Mouse (Mus musculus) limb, embryonic 13.5 days (tissue): ENCODE measurements around the gene Ndufs5. TPM values are rescaled to one million over a fixed set of nuclear protein-coding genes. Genes with fewer than 3 reads are reported as not detected.

ENCODE experiments used
- ATAC-seq: fragments of 200-750 bp; cut with Nextera tagmentation; 2 replicates; pipeline ENCODE4 v1.8.0; 2017; ENCODE audit warnings: low read depth, moderate number of reproducible peaks, moderate TSS enrichment; ENCODE audit not compliant: low FRiP score
- H3K27ac ChIP-seq: fragments of 300-500 bp; sonication (generic); 2 replicates; pipeline ENCODE4 v1.5.1; 2015; ENCODE audit warnings: inconsistent platforms, mild to moderate bottlenecking, moderate library complexity
- H3K27me3 ChIP-seq: fragments of 300-500 bp; sonication (generic); 2 replicates; pipeline ENCODE4 v1.6.1; 2015; ENCODE audit warnings: mild to moderate bottlenecking, inconsistent platforms
- H3K36me3 ChIP-seq: fragments of 300-500 bp; sonication (generic); 2 replicates; pipeline ENCODE4 v1.6.1; 2015; ENCODE audit warnings: inconsistent platforms, mild to moderate bottlenecking, moderate library complexity
- H3K4me1 ChIP-seq: fragments of 300-500 bp; sonication (generic); 2 replicates; pipeline ENCODE4 v1.6.1; 2015; ENCODE audit warnings: inconsistent platforms
- H3K4me2 ChIP-seq: fragments of 300-500 bp; sonication (generic); replicated peaks from 2 replicates; pipeline ENCODE4 v1.6.1; 2015; ENCODE audit warnings: inconsistent platforms, mild to moderate bottlenecking, moderate library complexity
- H3K4me3 ChIP-seq: fragments of 300-500 bp; sonication (generic); 2 replicates; pipeline ENCODE4 v1.5.1; 2015; ENCODE audit warnings: moderate library complexity, mild to moderate bottlenecking, inconsistent platforms
- H3K9ac ChIP-seq: fragments of 300-500 bp; sonication (generic); 2 replicates; pipeline ENCODE4 v1.6.1; 2015; ENCODE audit warnings: mild to moderate bottlenecking, inconsistent platforms
- H3K9me3 ChIP-seq: fragments of 300-500 bp; sonication (generic); 2 replicates; pipeline ENCODE4 v1.6.1; 2016; ENCODE audit warnings: inconsistent platforms
- WGBS: fragments of 180-500 bp; shearing (Covaris S2); methylation state at CpG from one replicate; pipeline ENCODE4 v1.1.7; 2015; 5-methylcytosine and 5-hydroxymethylcytosine counted together
- polyA plus RNA-seq: library from polyadenylated mRNA; unstranded; fragments of >200 nt; fragmentation: Nextera tagmentation; extraction: Ambion mirVana; gene quantifications from 2 replicates; pipeline ENCODE4 v1.2.1, GENCODE M21; 2015

The Ndufs5 gene
- polyA plus RNA-seq, 1 experiment from 2014 or later: 321 TPM

DNA sequence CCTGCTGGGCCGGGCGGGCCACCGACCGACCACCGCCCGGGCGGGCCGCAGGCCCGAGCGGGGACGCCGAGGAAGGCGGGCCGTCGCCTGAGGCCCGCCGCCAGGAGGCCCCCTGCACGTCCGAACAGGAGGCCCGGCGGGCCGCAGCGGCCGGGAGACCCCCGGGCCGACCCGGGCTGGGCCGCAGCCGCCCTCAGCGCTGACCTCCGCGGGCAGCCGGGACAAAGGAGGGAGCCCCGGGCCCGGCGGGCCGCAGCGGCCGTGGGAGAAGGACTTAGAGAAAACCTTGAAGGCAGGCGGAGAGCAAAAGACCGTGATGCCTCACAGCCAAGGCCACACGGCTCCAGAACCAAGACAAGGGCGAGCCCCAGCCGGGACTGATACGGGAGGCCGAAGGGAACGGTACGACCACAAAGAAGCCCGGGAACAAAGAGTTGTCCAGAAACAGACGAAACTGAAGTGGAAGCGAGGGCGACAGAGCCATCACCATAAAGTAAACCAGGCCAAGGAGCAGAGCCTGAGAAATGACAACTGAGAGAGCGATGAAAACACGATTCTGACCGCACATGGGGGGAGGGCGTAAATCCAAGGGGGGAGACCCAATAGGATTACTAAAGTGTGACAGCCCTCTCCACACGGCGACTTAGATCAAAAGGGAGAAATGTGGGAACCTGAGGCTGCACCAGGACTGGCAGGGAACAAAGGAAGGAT, 52.9 kb downstream of the Ndufs5 start:
- H3K4me3 ChIP-seq: peak overlapping the region; percentile 93
- H3K27me3 ChIP-seq: no peaks in the 10 kb centered on the region
- peak overlapping the region; percentile 99 for H3K9ac ChIP-seq
- H3K4me1 ChIP-seq: peaks cover 46% of the 10 kb centered on the region
- H3K4me2 ChIP-seq: peak overlapping the region; percentile 88
- no peaks in the 10 kb centered on the region for H3K36me3 ChIP-seq
- under 1% methylated on average over 52 of the region's 58 CpGs for WGBS
- peak; percentile 37 for ATAC-seq
- H3K27ac ChIP-seq: peak overlapping the region; percentile 98
- no peaks in the 10 kb centered on the region for H3K9me3 ChIP-seq

GRCm38 (mm10) chr4:123664021-123664950, 53.7 kb downstream of the Ndufs5 start:
- peak overlapping the region; percentile 88 for H3K4me2 ChIP-seq
- ATAC-seq: peak; percentile 77

DNA sequence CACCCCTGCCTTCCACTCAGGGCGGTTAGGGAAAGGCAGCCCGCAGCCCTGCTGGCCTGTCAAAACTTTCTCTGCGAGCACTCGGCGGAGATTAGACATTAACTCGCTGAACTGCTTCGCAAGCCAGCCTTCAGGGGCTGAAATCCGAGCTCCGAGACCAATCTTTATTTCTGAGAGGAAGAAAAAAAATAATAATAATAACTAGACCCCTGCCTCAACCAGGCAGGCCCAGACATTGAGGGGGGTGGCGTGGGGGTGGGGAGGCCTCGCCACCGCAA, 54.4 kb downstream of the Ndufs5 start:
- peak overlapping the region; percentile 88 for H3K4me2 ChIP-seq
- peak overlapping the region; percentile 98 for H3K27ac ChIP-seq
- H3K9ac ChIP-seq: peak overlapping the region; percentile 99
- under 1% methylated on average over 12 of the region's 12 CpGs for WGBS
- no peaks in the 10 kb centered on the region for H3K36me3 ChIP-seq
- peaks cover 46% of the 10 kb centered on the region for H3K4me1 ChIP-seq
- peak overlapping the region; percentile 93 for H3K4me3 ChIP-seq
- H3K27me3 ChIP-seq: no peaks in the 10 kb centered on the region
- no peak; the same call in 1 of the 2 replicates for ATAC-seq
- H3K9me3 ChIP-seq: no peaks in the 10 kb centered on the region

More at GRCm38 (mm10) chr4:123664021-123664950, 53.7 kb downstream of the Ndufs5 start:
- H3K27ac ChIP-seq: peak overlapping the region; percentile 98
- no peaks in the 10 kb centered on the region for H3K9me3 ChIP-seq
- H3K4me1 ChIP-seq: peaks cover 46% of the 10 kb centered on the region
- H3K36me3 ChIP-seq: no peaks in the 10 kb centered on the region
- no peaks in the 10 kb centered on the region for H3K27me3 ChIP-seq
- peak overlapping the region; percentile 93 for H3K4me3 ChIP-seq
- H3K9ac ChIP-seq: peak overlapping the region; percentile 99
- WGBS: under 1% methylated on average over 99 of the region's 125 CpGs

DNA sequence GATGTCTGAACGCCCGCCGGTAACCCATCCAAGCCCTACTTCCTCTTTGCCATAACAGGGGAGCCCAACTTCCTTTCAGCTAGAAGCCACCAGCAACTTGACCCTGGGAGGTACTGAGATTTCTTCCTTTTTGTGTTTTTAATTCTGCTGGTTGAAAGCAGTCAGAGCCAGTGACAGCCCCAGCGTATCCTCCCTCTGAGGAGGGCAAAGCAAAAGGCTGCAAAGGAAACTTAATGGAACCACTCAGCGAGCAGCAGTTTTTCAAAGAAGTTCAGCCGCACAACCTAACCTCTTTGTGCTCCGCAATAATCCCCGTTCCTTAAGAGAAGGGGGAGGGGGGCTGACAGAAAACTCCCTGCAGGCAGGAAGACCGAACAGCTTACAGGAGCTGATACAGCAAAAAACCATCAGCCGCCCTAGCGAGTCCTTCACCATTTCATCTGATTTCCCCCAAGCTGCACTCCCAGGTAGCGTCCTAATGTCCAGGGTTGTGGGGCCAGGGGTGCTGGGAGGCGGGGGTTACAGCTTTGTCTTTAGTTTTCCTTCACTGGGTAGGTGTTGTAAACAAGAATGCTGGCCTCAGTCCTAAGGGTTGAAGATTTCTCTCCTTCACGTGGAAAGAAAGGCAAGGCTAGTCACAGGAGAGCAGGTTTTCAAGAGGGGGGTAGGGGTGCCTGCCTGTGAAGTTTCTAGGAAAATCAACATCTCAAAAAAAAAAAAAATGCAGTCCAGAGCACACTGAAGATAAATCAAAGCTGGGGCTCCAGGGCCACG, 54.9 kb downstream of the Ndufs5 start:
- Histone ChIP-seq H3K27ac (peak overlapping the region; percentile 98), H3K36me3 (no peaks in the 10 kb centered on the region), H3K27me3 (no peaks in the 10 kb centered on the region), H3K4me2 (peak overlapping the region; percentile 88), H3K4me1 (peaks cover 46% of the 10 kb centered on the region), H3K9ac (peak overlapping the region; percentile 99), H3K9me3 (no peaks in the 10 kb centered on the region), H3K4me3 (peak overlapping the region; percentile 93)
- 3% methylated on average over 15 of the region's 15 CpGs for WGBS
- no peak for ATAC-seq

Other genes with a start within 250 kb of the Ndufs5 start
- gene Macf1, start 33.8 kb downstream of the Ndufs5 start, polyA plus RNA-seq: 47.5 and 48.0 TPM in 2 replicates
- gene Akirin1, start 32.1 kb upstream of the Ndufs5 start, polyA plus RNA-seq: 51.8 and 53.7 TPM in 2 replicates
- 3.0 and 3.3 TPM in 2 replicates for gene Rhbdl2, start 69.7 kb upstream of the Ndufs5 start, polyA plus RNA-seq
- gene 4933427I04Rik, start 141.5 kb upstream of the Ndufs5 start, polyA plus RNA-seq: 0.11 and 0.17 TPM in 2 replicates
- gene Mycbp, start 186.6 kb upstream of the Ndufs5 start, polyA plus RNA-seq: 67.8 and 69.5 TPM in 2 replicates
- gene Rragc, start 199.2 kb upstream of the Ndufs5 start, polyA plus RNA-seq: 52.0 and 52.7 TPM in 2 replicates
- gene 4930535I16Rik, start 199.8 kb upstream of the Ndufs5 start, polyA plus RNA-seq: not detected in 2 replicates